Mouse (Mus musculus): Measurements from ENCODE around the gene Fcgr4. TPM values are rescaled to one million over a fixed set of nuclear protein-coding genes. Genes with fewer than 3 reads are reported as not detected.

Fcgr4 gene
- polyA plus RNA-seq, 1 experiment: 86.6 TPM

Other genes starting within 250 kb of the Fcgr4 start
- 36.4 and 43.1 TPM in 2 replicates for gene Atf6, start 151.1 kb upstream of the Fcgr4 start, polyA plus RNA-seq (2012; ENCODE audit: insufficient read depth, insufficient read length, missing spikeins)
- not detected in 2 replicates for gene Gm26620, start 133.9 kb upstream of the Fcgr4 start, polyA plus RNA-seq (2012; ENCODE audit: insufficient read depth, insufficient read length, missing spikeins)
- gene Dusp12, start 133.4 kb upstream of the Fcgr4 start, polyA plus RNA-seq (2012; ENCODE audit: insufficient read depth, insufficient read length, missing spikeins): 11.2 and 16.8 TPM in 2 replicates
- gene Fcrlb, start 106.0 kb upstream of the Fcgr4 start, polyA plus RNA-seq (2012; ENCODE audit: insufficient read depth, insufficient read length, missing spikeins): 0.63 TPM in 1 of 2 replicates, not detected in the other
- 0.84 TPM in 1 of 2 replicates, not detected in the other for gene Fcrla, start 91.3 kb upstream of the Fcgr4 start, polyA plus RNA-seq (2012; ENCODE audit: insufficient read depth, insufficient read length, missing spikeins)
- gene Fcgr2b, start 42.4 kb upstream of the Fcgr4 start, polyA plus RNA-seq (2012; ENCODE audit: insufficient read depth, insufficient read length, missing spikeins): 270 and 276 TPM in 2 replicates
- 1,121 and 1,154 TPM in 2 replicates for gene Fcgr3, start 46.0 kb downstream of the Fcgr4 start, polyA plus RNA-seq (2012; ENCODE audit: insufficient read depth, insufficient read length, missing spikeins)
- gene Cfap126, start 95.0 kb downstream of the Fcgr4 start, polyA plus RNA-seq (2012; ENCODE audit: insufficient read depth, insufficient read length, missing spikeins): 4.5 and 5.7 TPM in 2 replicates
- 205 and 226 TPM in 2 replicates for gene Sdhc, start 131.7 kb downstream of the Fcgr4 start, polyA plus RNA-seq (2012; ENCODE audit: insufficient read depth, insufficient read length, missing spikeins)
- gene Mpz, start 131.8 kb downstream of the Fcgr4 start, polyA plus RNA-seq (2012; ENCODE audit: insufficient read depth, insufficient read length, missing spikeins): 2.0 TPM in 1 of 2 replicates, not detected in the other
- gene Pcp4l1, start 177.3 kb downstream of the Fcgr4 start, polyA plus RNA-seq (2012; ENCODE audit: insufficient read depth, insufficient read length, missing spikeins): 120 and 145 TPM in 2 replicates
- not detected in 2 replicates for gene Nr1i3, start 195.1 kb downstream of the Fcgr4 start, polyA plus RNA-seq (2012; ENCODE audit: insufficient read depth, insufficient read length, missing spikeins)
- gene Tomm40l, start 203.6 kb downstream of the Fcgr4 start, polyA plus RNA-seq (2012; ENCODE audit: insufficient read depth, insufficient read length, missing spikeins): 25.8 and 27.3 TPM in 2 replicates
- gene Apoa2, start 206.1 kb downstream of the Fcgr4 start, polyA plus RNA-seq (2012; ENCODE audit: insufficient read depth, insufficient read length, missing spikeins): not detected in 2 replicates
- 3,398 and 3,733 TPM in 2 replicates for gene Fcer1g, start 215.4 kb downstream of the Fcgr4 start, polyA plus RNA-seq (2012; ENCODE audit: insufficient read depth, insufficient read length, missing spikeins)
- 0.21 TPM in 1 of 2 replicates, not detected in the other for gene Adamts4, start 231.5 kb downstream of the Fcgr4 start, polyA plus RNA-seq (2012; ENCODE audit: insufficient read depth, insufficient read length, missing spikeins)
- 122 and 131 TPM in 2 replicates for gene Ndufs2, start 232.5 kb downstream of the Fcgr4 start, polyA plus RNA-seq (2012; ENCODE audit: insufficient read depth, insufficient read length, missing spikeins)